Mouse (Mus musculus): ENCODE data around the gene Prickle2.

The Prickle2 gene

GRCm38 (mm10) chr6:92706145-92706466, at the start of gene Prickle2:
Gene Prickle2 (minus strand): TSS chr6:92706155.
- no peak for DNase-seq (ENCODE audit: low read depth, low spot score)
- no peaks in the 10 kb centered on the region for H3K27me3 ChIP-seq (ENCODE audit: control insufficient read depth, insufficient read depth, low read length, poor library complexity, severe bottlenecking)
- H3K36me3 ChIP-seq (ENCODE audit: control insufficient read depth, insufficient read depth, low read length, poor library complexity, severe bottlenecking) = no peaks in the 10 kb centered on the region

- Histone ChIP-seq H3K36me3 (ENCODE audit: control insufficient read depth, insufficient read depth, low read length, poor library complexity, severe bottlenecking) (no peaks in the 10 kb centered on the region), H3K27me3 (ENCODE audit: control insufficient read depth, insufficient read depth, low read length, poor library complexity, severe bottlenecking) (no peaks in the 10 kb centered on the region)
- DNase-seq (ENCODE audit: low read depth, low spot score) = no peak
Observed at GRCm38 (mm10) chr6:92752737-92753136, 46.8 kb upstream of the Prickle2 start.

GRCm38 (mm10) chr6:92749420-92749819, 43.5 kb upstream of the Prickle2 start:
- Histone ChIP-seq H3K27me3 (ENCODE audit: control insufficient read depth, insufficient read depth, low read length, poor library complexity, severe bottlenecking) (no peaks in the 10 kb centered on the region), H3K36me3 (ENCODE audit: control insufficient read depth, insufficient read depth, low read length, poor library complexity, severe bottlenecking) (no peaks in the 10 kb centered on the region)
- DNase-seq (ENCODE audit: low read depth, low spot score) = no peak

GRCm38 (mm10) chr6:92743605-92744004, 37.6 kb upstream of the Prickle2 start:
- Histone ChIP-seq H3K36me3 (ENCODE audit: control insufficient read depth, insufficient read depth, low read length, poor library complexity, severe bottlenecking) (no peaks in the 10 kb centered on the region), H3K27me3 (ENCODE audit: control insufficient read depth, insufficient read depth, low read length, poor library complexity, severe bottlenecking) (no peaks in the 10 kb centered on the region)
- no peak for DNase-seq (ENCODE audit: low read depth, low spot score)

- DNase-seq (ENCODE audit: low read depth, low spot score) = no peak
- no peaks in the 10 kb centered on the region for H3K36me3 ChIP-seq (ENCODE audit: control insufficient read depth, insufficient read depth, low read length, poor library complexity, severe bottlenecking)
- H3K27me3 ChIP-seq (ENCODE audit: control insufficient read depth, insufficient read depth, low read length, poor library complexity, severe bottlenecking) = no peaks in the 10 kb centered on the region
Observed at GRCm38 (mm10) chr6:92737116-92737515, 31.2 kb upstream of the Prickle2 start.

GRCm38 (mm10) chr6:92733651-92734050, 27.7 kb upstream of the Prickle2 start:
- Histone ChIP-seq H3K36me3 (ENCODE audit: control insufficient read depth, insufficient read depth, low read length, poor library complexity, severe bottlenecking) (no peaks in the 10 kb centered on the region), H3K27me3 (ENCODE audit: control insufficient read depth, insufficient read depth, low read length, poor library complexity, severe bottlenecking) (no peaks in the 10 kb centered on the region)
- no peak for DNase-seq (ENCODE audit: low read depth, low spot score)

GRCm38 (mm10) chr6:92728514-92728913, 22.6 kb upstream of the Prickle2 start:
- Histone ChIP-seq H3K36me3 (ENCODE audit: control insufficient read depth, insufficient read depth, low read length, poor library complexity, severe bottlenecking) (no peaks in the 10 kb centered on the region), H3K27me3 (ENCODE audit: control insufficient read depth, insufficient read depth, low read length, poor library complexity, severe bottlenecking) (no peaks in the 10 kb centered on the region)
- no peak for DNase-seq (ENCODE audit: low read depth, low spot score)

GRCm38 (mm10) chr6:92728084-92728483, 22.1 kb upstream of the Prickle2 start:
- Histone ChIP-seq H3K36me3 (ENCODE audit: control insufficient read depth, insufficient read depth, low read length, poor library complexity, severe bottlenecking) (no peaks in the 10 kb centered on the region), H3K27me3 (ENCODE audit: control insufficient read depth, insufficient read depth, low read length, poor library complexity, severe bottlenecking) (no peaks in the 10 kb centered on the region)
- peak; percentile 1 for DNase-seq (ENCODE audit: low read depth, low spot score)

GRCm38 (mm10) chr6:92727351-92727986, 21.5 kb upstream of the Prickle2 start:
- DNase-seq (ENCODE audit: low read depth, low spot score) = no peak
- Histone ChIP-seq H3K27me3 (ENCODE audit: control insufficient read depth, insufficient read depth, low read length, poor library complexity, severe bottlenecking) (no peaks in the 10 kb centered on the region), H3K36me3 (ENCODE audit: control insufficient read depth, insufficient read depth, low read length, poor library complexity, severe bottlenecking) (no peaks in the 10 kb centered on the region)

- no peaks in the 10 kb centered on the region for H3K27me3 ChIP-seq (ENCODE audit: control insufficient read depth, insufficient read depth, low read length, poor library complexity, severe bottlenecking)
- H3K36me3 ChIP-seq (ENCODE audit: control insufficient read depth, insufficient read depth, low read length, poor library complexity, severe bottlenecking) = no peaks in the 10 kb centered on the region
- no peak for DNase-seq (ENCODE audit: low read depth, low spot score)
Observed at GRCm38 (mm10) chr6:92726121-92726520, 20.2 kb upstream of the Prickle2 start.

- Histone ChIP-seq H3K36me3 (ENCODE audit: control insufficient read depth, insufficient read depth, low read length, poor library complexity, severe bottlenecking) (no peaks in the 10 kb centered on the region), H3K27me3 (ENCODE audit: control insufficient read depth, insufficient read depth, low read length, poor library complexity, severe bottlenecking) (no peaks in the 10 kb centered on the region)
- no peak for DNase-seq (ENCODE audit: low read depth, low spot score)
Observed at GRCm38 (mm10) chr6:92724394-92724793, 18.4 kb upstream of the Prickle2 start.

- DNase-seq (ENCODE audit: low read depth, low spot score) = no peak
- Histone ChIP-seq H3K27me3 (ENCODE audit: control insufficient read depth, insufficient read depth, low read length, poor library complexity, severe bottlenecking) (no peaks in the 10 kb centered on the region), H3K36me3 (ENCODE audit: control insufficient read depth, insufficient read depth, low read length, poor library complexity, severe bottlenecking) (no peaks in the 10 kb centered on the region)
Observed at GRCm38 (mm10) chr6:92715806-92716205, 9.9 kb upstream of the Prickle2 start.

GRCm38 (mm10) chr6:92714748-92715147, 8.8 kb upstream of the Prickle2 start:
- no peaks in the 10 kb centered on the region for H3K36me3 ChIP-seq (ENCODE audit: control insufficient read depth, insufficient read depth, low read length, poor library complexity, severe bottlenecking)
- no peak for DNase-seq (ENCODE audit: low read depth, low spot score)
- no peaks in the 10 kb centered on the region for H3K27me3 ChIP-seq (ENCODE audit: control insufficient read depth, insufficient read depth, low read length, poor library complexity, severe bottlenecking)

- no peaks in the 10 kb centered on the region for H3K36me3 ChIP-seq (ENCODE audit: control insufficient read depth, insufficient read depth, low read length, poor library complexity, severe bottlenecking)
- no peaks in the 10 kb centered on the region for H3K27me3 ChIP-seq (ENCODE audit: control insufficient read depth, insufficient read depth, low read length, poor library complexity, severe bottlenecking)
- no peak for DNase-seq (ENCODE audit: low read depth, low spot score)
Observed at GRCm38 (mm10) chr6:92708137-92708536, 2.2 kb upstream of the Prickle2 start.

- Histone ChIP-seq H3K27me3 (ENCODE audit: control insufficient read depth, insufficient read depth, low read length, poor library complexity, severe bottlenecking) (no peaks in the 10 kb centered on the region), H3K36me3 (ENCODE audit: control insufficient read depth, insufficient read depth, low read length, poor library complexity, severe bottlenecking) (no peaks in the 10 kb centered on the region)
- no peak for DNase-seq (ENCODE audit: low read depth, low spot score)
Observed at GRCm38 (mm10) chr6:92705353-92706144, 406 bp downstream of the Prickle2 start.

Measured in splenic B cell, adult 2 months (primary cell).